Mouse (Mus musculus) layer of hippocampus, adult 11-12 months (tissue): ENCODE measurements around the gene Ttll1.
A peak's percentile ranks its signal among the peaks of the same experiment; 100 is the strongest.
"Not testable (repeated sequence)": the region's sequence is repeated elsewhere in the genome, so short reads cannot be mapped to it uniquely, and the experiment has no call there.

Source experiments
- DNase-seq: peaks from one replicate; pipeline ENCODE4 v3.0.0; 2022; ENCODE audit warnings: low spot score

Ttll1 gene

GRCm38 (mm10) chr15:83482645-83483224, 28.0 kb downstream of the Ttll1 start:
- DNase-seq: no peak

DNA sequence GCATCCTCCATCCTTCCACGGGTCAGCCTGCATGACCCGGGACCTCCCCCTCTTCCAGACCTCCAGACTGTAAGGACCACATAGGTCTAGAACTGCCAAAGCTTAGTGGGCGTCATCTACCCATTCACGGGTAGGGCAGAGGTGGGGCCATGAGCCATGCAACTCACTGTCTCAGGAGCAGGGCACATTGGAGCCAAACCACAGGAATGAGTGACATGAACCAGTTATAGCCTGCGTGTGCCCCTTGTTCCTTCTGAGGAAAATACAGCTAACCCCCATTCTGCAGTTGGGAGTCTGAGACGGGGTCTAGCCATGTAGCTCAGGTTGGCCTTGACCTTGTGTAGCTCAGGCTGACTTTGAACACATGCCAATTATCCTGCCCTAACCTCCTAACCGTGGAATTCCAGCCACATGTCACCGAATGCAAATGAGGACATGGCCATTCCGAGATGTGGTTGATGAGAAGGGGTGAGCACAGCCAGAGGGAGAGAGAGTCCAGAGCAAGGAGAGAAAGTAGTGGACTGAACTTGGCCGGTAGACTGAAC, 29.4 kb downstream of the Ttll1 start:
- no peak for DNase-seq

DNA sequence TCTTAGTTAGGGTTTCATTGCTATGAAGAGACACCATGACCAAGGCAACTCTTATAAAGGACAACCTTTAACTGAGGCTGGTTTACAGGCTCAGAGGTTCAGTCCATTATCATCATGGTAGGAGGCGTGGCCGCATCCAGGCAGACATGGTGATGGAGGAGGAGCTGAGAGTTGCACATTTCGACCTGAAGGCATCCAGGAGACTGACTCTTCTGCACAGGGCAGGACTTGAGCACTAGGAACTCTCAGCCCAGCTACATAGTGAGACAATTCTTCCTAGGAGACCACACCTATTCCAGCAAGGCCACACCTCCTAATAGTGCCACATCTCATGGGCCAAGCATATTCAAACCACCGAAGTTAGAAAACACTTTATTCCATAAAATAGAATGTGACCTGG, 30.9 kb downstream of the Ttll1 start:
- DNase-seq: no peak

DNA sequence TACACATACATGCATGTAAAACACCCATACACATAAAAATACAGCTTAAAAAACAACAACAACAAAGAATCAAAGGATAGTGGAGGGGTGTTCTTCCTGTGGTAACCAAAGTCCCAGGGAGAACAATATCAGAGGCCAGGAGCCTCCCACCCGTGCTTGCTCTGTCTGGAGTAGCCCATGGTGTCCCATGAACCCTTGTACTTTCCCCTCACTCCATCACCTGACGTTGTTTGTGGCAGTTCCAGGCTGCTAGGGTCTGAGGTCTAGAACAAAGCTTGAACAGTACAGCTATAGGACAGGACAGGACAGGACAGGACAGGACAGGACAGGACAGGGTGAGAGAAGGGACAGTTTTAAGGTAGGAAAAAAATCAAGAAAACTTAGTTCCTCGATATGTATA, 32.6 kb downstream of the Ttll1 start:
- no peak for DNase-seq

DNA sequence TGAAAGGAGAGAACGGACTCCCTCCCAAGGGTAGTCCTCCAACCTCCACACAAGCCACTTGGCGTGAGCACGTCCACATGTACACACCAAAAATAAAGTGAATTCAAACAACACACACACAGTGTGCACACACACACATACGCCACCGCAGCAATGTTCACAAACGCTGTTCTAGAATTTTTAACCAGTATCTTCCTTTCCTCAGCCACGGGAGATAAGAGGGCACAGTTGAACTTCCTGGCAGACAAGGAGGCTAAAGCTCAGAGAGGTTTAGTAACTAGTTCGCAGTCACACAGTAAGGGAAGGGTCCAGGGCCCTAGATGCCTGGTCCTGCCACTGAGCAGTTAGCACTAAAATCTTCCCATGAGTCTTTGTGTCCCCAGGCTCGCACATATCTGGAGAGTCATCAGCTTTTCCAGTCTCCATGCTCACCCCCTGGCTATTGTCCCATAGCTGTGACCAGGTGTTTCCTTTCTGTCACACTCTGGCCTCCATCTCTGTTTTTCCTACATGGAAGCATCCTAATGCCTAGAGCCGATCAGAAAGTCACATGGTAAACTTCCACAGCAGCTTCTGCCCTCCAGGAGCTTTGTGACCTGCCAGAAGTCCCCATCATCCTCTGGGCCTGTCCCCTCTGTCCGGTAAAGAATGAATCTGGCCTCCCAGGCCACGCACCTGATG, 34.0 kb downstream of the Ttll1 start:
- DNase-seq: no peak

DNA sequence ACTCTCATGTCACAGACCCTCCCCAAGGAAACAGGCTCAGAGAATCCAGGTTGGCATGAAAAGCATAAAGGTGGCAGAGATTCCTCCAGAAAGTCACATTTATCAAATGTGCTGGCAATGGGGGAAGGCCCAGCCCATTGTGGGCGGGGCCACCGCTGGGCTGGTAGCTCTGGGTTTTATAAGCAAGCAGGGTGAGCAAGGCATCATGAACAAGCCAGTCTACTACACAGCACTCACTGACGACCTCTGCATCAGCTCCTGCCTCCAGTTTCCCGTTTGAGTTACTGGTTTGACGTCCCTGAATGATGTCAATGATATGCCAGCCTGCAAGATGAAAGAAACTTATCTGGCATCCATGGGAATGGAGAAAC, 36.2 kb downstream of the Ttll1 start:
- no peak for DNase-seq

- DNase-seq: no peak
These were observed 36.7 kb downstream of the Ttll1 start for GRCm38 (mm10) chr15:83473832-83474465.

DNA sequence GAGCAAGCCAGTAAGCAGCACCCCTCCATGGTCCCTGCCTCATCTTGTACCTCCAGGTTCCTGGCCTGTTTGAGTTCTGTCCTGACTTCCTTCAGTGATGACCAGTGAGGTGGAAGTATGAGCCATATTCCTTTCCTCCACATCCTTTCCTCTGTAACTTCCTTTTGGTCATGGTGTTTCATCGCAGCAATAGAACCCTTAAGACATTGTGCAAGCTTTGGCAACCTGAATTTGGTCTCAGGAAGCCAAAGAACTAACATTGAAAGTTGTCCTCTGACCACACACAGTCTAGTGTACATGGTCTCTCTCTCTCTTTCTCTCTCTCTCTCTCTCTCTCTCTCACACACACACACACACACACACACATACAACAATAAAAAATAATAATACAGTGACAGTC, 37.4 kb downstream of the Ttll1 start:
- no peak for DNase-seq

GRCm38 (mm10) chr15:83471476-83471875, 39.2 kb downstream of the Ttll1 start:
- no peak for DNase-seq

- no peak for DNase-seq
These were observed 40.2 kb downstream of the Ttll1 start for GRCm38 (mm10) chr15:83470443-83470842.

GRCm38 (mm10) chr15:83469279-83469821, 41.3 kb downstream of the Ttll1 start:
- no peak for DNase-seq

GRCm38 (mm10) chr15:83467232-83467966, 43.3 kb downstream of the Ttll1 start:
- DNase-seq: no peak

GRCm38 (mm10) chr15:83466331-83466730, 44.4 kb downstream of the Ttll1 start:
- DNase-seq: no peak

GRCm38 (mm10) chr15:83464905-83465650, 45.6 kb downstream of the Ttll1 start:
- no peak for DNase-seq

- peak; percentile 97 for DNase-seq
These were observed 46.4 kb downstream of the Ttll1 start, which contains the start of gene Pacsin2 for GRCm38 (mm10) chr15:83464083-83464904. TSS of gene Pacsin2 (minus strand) at chr15:83464606.

DNA sequence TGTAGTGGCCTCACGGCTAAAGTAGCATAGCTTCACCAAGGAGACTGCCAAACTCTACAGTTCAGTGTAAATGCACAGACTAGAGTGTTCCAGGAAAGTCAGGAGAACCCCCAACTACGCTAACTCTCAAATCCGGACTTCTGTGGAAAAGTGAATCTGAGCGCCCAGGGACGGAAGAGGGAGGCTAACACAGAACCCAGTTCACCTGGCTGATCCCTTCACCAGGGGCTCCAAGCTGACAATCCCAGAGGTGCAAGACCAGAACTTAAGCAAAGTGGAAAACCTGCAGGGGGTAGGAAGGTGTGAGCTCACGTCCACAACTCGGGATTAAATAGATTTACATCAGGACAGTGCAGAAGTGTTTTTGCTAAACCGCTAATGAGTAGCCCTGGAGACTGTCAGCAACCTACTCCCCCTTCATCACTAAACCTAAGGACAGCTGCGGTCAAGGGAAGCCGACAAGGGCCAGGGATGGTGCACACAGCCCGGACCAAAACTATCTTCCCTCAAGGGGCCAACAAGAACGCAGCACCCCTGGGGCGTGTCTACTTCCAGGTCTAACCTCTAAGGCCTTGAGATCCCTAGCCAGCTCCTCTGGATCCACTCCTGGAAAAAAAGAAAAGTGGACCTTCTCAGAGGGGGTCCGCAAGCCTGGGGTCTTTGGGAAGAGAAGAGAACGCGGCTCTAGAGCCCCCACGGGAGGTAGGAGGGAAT, 47.2 kb downstream of the Ttll1 start:
- DNase-seq: no peak

DNA sequence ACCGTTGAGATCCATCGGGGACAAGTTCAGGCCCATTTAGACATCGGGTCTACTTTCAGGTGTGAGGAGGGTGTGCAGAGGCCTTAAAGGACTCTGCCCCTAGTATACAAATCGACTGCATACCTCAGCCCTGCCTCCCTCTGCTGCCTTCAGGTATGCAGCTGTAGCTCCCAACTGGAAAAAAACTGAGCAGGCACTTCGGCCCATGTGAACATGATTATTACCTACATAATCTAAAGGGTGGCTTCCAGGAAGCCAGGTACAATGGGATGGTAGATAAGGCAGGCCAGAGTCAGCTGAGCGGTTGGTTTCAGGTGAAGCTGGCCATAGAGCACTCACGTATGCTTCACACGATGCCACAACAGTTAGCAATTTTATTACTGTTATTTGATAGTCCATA, 48.3 kb downstream of the Ttll1 start:
- DNase-seq: not testable (repeated sequence)

DNA sequence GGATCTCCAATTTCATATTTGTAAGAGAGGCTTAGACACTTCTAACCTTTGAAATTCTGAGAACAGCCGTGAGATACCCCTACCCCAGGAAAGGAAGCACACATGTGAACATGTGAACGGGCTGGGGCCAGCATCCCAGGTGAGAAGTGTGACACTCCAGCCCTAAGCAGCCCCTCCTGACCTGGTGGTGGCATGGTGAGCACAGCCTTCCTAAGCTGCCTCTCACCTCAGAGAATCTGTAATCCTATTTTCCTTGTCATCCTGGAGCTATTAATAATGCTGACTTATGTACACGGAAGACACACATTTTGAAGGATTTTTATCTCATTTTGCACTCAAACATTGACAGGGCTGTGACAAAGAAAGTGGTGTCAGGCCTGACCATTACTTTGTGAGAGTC, 49.8 kb downstream of the Ttll1 start:
- no peak for DNase-seq

- DNase-seq: no peak
These were observed 53.2 kb downstream of the Ttll1 start for GRCm38 (mm10) chr15:83457541-83457940.

GRCm38 (mm10) chr15:83455637-83456036, 55.1 kb downstream of the Ttll1 start:
- DNase-seq: no peak
